Mouse (Mus musculus) frontal cortex, adult (tissue): ENCODE data around the gene Fmo2.
A peak's percentile ranks its signal among the peaks of the same experiment; 100 is the strongest.

Experiments used
- ATAC-seq: cut with Nextera tagmentation; 2 replicates; pipeline ENCODE4 v1.9.2; 2017; ENCODE audit warnings: mild to moderate bottlenecking, moderate library complexity, mixed read lengths; ENCODE audit not compliant: low TSS enrichment

The Fmo2 gene

GRCm38 (mm10) chr1:162897838-162898811 lies at the start of gene Fmo2:
Gene Fmo2 (minus strand): TSS chr1:162898726.
- ATAC-seq = no peak

- ATAC-seq = no peak
These were observed 49.4 kb upstream of the Fmo2 start for GRCm38 (mm10) chr1:162947934-162948333.

GRCm38 (mm10) chr1:162946837-162947558 lies 48.5 kb upstream of the Fmo2 start:
- ATAC-seq = no peak

- no peak for ATAC-seq
These were observed 45.2 kb upstream of the Fmo2 start for GRCm38 (mm10) chr1:162943700-162944099.

- no peak for ATAC-seq
These were observed 40.3 kb upstream of the Fmo2 start for GRCm38 (mm10) chr1:162938696-162939351.

GRCm38 (mm10) chr1:162937970-162938695 lies 39.6 kb upstream of the Fmo2 start:
- no peak for ATAC-seq

- ATAC-seq = no peak
These were observed 38.9 kb upstream of the Fmo2 start, which contains the start of gene Fmo6 for GRCm38 (mm10) chr1:162937415-162937814. Gene Fmo6 (minus strand): TSS chr1:162937515.

- ATAC-seq = peak; percentile 92
These were observed 36.0 kb upstream of the Fmo2 start for GRCm38 (mm10) chr1:162934374-162935012.

- no peak for ATAC-seq
These were observed 33.9 kb upstream of the Fmo2 start for GRCm38 (mm10) chr1:162932386-162932785.

- ATAC-seq = no peak
These were observed 33.4 kb upstream of the Fmo2 start for GRCm38 (mm10) chr1:162931880-162932279.

- peak; percentile 35 for ATAC-seq
These were observed 32.9 kb upstream of the Fmo2 start for GRCm38 (mm10) chr1:162931310-162931875.

GRCm38 (mm10) chr1:162930631-162931030 lies 32.1 kb upstream of the Fmo2 start:
- ATAC-seq = no peak

GRCm38 (mm10) chr1:162929146-162929545 lies 30.6 kb upstream of the Fmo2 start:
- ATAC-seq = no peak

GRCm38 (mm10) chr1:162925121-162925520 lies 26.6 kb upstream of the Fmo2 start:
- no peak for ATAC-seq

- no peak for ATAC-seq
These were observed 18.1 kb upstream of the Fmo2 start for GRCm38 (mm10) chr1:162916661-162917060.

GRCm38 (mm10) chr1:162914932-162915556 lies 16.5 kb upstream of the Fmo2 start:
- ATAC-seq = no peak

GRCm38 (mm10) chr1:162912085-162912484 lies 13.6 kb upstream of the Fmo2 start:
- ATAC-seq = no peak

- ATAC-seq = peak; percentile 73; the same call in 1 of the 2 replicates
These were observed 3.4 kb upstream of the Fmo2 start for GRCm38 (mm10) chr1:162901879-162902278.

- ATAC-seq = peak; percentile 77
These were observed 2.6 kb downstream of the Fmo2 start for GRCm38 (mm10) chr1:162895900-162896299.

GRCm38 (mm10) chr1:162893014-162893413 lies 5.5 kb downstream of the Fmo2 start:
- no peak for ATAC-seq
